Mouse (Mus musculus): ENCODE measurements at regions not wholly inside any gene's neighbourhood (a gene's known extent, or its start where the extent isn't known, plus 50 kb on each side); places are given as distances from the start of the nearest gene placed in this dataset.
A peak's percentile ranks its signal among the peaks of the same experiment; 100 is the strongest.

GRCm38 (mm10) chr10:8968276-8968923 is 82.5 kb upstream of the Sash1 start:
- Histone ChIP-seq H3K36me3 (no peaks in the 10 kb centered on the region), H3K27ac (replicated peaks) (peak overlapping the region; percentile 42), H3K4me3 (no peak overlapping the region), H3K9ac (no peak overlapping the region), H3K9me3 (no peaks in the 10 kb centered on the region), H3K27me3 (no peaks in the 10 kb centered on the region), H3K4me1 (replicated peaks) (peaks cover 15% of the 10 kb centered on the region), H3K4me2 (no peak overlapping the region)
- ATAC-seq (ENCODE audit: low read depth) = 0 out of 2 replicates have a peak, but pooled peaks have one; percentile 28
- 46% methylated on average over 8 of the region's 8 CpGs for WGBS

- WGBS = 78% methylated on average over 5 of the region's 5 CpGs
- no peaks in the 10 kb centered on the region for H3K27me3 ChIP-seq
- peaks cover 11% of the 10 kb centered on the region for H3K4me1 ChIP-seq (replicated peaks)
- H3K9ac ChIP-seq = no peak overlapping the region
- no peaks in the 10 kb centered on the region for H3K9me3 ChIP-seq
- no peaks in the 10 kb centered on the region for H3K36me3 ChIP-seq
- no peak overlapping the region for H3K4me3 ChIP-seq
- ATAC-seq (ENCODE audit: low read depth) = no peak
- no peak overlapping the region for H3K4me2 ChIP-seq
- H3K27ac ChIP-seq (replicated peaks) = no peak overlapping the region
These were observed 77.1 kb upstream of the Sash1 start for GRCm38 (mm10) chr10:8962921-8963320.

GRCm38 (mm10) chr10:8960964-8961675 is 75.2 kb upstream of the Sash1 start:
- no peak for ATAC-seq (ENCODE audit: low read depth)
- peak overlapping the region; percentile 42; the same call in 1 of the 2 replicates for H3K27ac ChIP-seq (replicated peaks)
- H3K27me3 ChIP-seq = no peaks in the 10 kb centered on the region
- H3K9me3 ChIP-seq = no peaks in the 10 kb centered on the region
- no peaks in the 10 kb centered on the region for H3K36me3 ChIP-seq
- peaks cover 11% of the 10 kb centered on the region; the same call in 1 of the 2 replicates for H3K4me1 ChIP-seq (replicated peaks)
- no peak overlapping the region for H3K9ac ChIP-seq
- no peak overlapping the region for H3K4me2 ChIP-seq
- H3K4me3 ChIP-seq = no peak overlapping the region
- 56% methylated on average over 10 of the region's 10 CpGs for WGBS

- H3K4me2 ChIP-seq = no peak overlapping the region
- H3K27me3 ChIP-seq = no peaks in the 10 kb centered on the region
- ATAC-seq (ENCODE audit: low read depth) = no peak
- no peaks in the 10 kb centered on the region for H3K9me3 ChIP-seq
- peaks cover 17% of the 10 kb centered on the region for H3K4me1 ChIP-seq (replicated peaks)
- H3K4me3 ChIP-seq = no peak overlapping the region
- H3K9ac ChIP-seq = no peak overlapping the region
- peak overlapping the region; percentile 42; the same call in 1 of the 2 replicates for H3K27ac ChIP-seq (replicated peaks)
- H3K36me3 ChIP-seq = no peaks in the 10 kb centered on the region
- 81% methylated on average over 9 of the region's 9 CpGs for WGBS
These were observed 74.5 kb upstream of the Sash1 start for GRCm38 (mm10) chr10:8960275-8960960.

- peak overlapping the region; percentile 46; the same call in 1 of the 2 replicates for H3K27ac ChIP-seq (replicated peaks)
- H3K4me1 ChIP-seq (replicated peaks) = peaks cover 16% of the 10 kb centered on the region
- H3K4me2 ChIP-seq = no peak overlapping the region
- ATAC-seq (ENCODE audit: low read depth) = peak; percentile 52; the same call in 1 of the 2 replicates
- no peaks in the 10 kb centered on the region for H3K36me3 ChIP-seq
- no peak overlapping the region for H3K4me3 ChIP-seq
- 45% methylated on average over 6 of the region's 6 CpGs for WGBS
- H3K27me3 ChIP-seq = no peaks in the 10 kb centered on the region
- no peaks in the 10 kb centered on the region for H3K9me3 ChIP-seq
- no peak overlapping the region for H3K9ac ChIP-seq
These were observed 69.8 kb upstream of the Sash1 start for GRCm38 (mm10) chr10:8955499-8956211.

GRCm38 (mm10) chr10:8954003-8954402 is 68.1 kb upstream of the Sash1 start:
- 83% methylated on average over 4 of the region's 4 CpGs for WGBS
- Histone ChIP-seq H3K9me3 (no peaks in the 10 kb centered on the region), H3K36me3 (no peaks in the 10 kb centered on the region), H3K4me3 (no peak overlapping the region), H3K4me1 (replicated peaks) (peaks cover 15% of the 10 kb centered on the region), H3K9ac (no peak overlapping the region), H3K27me3 (no peaks in the 10 kb centered on the region), H3K4me2 (no peak overlapping the region), H3K27ac (replicated peaks) (no peak overlapping the region)
- ATAC-seq (ENCODE audit: low read depth) = no peak

GRCm38 (mm10) chr10:8952922-8953321 is 67.1 kb upstream of the Sash1 start:
- H3K27ac ChIP-seq (replicated peaks) = no peak overlapping the region

GRCm38 (mm10) chr10:8951937-8952336 is 66.1 kb upstream of the Sash1 start:
- Histone ChIP-seq H3K4me2 (no peak overlapping the region), H3K27me3 (no peaks in the 10 kb centered on the region), H3K9ac (no peak overlapping the region), H3K4me3 (no peak overlapping the region), H3K27ac (replicated peaks) (no peak overlapping the region), H3K9me3 (no peaks in the 10 kb centered on the region), H3K4me1 (replicated peaks) (peaks cover 15% of the 10 kb centered on the region), H3K36me3 (no peaks in the 10 kb centered on the region)
- ATAC-seq (ENCODE audit: low read depth) = no peak
- 93% methylated on average over 3 of the region's 3 CpGs for WGBS

More at GRCm38 (mm10) chr10:8952922-8953321, 67.1 kb upstream of the Sash1 start:
- Histone ChIP-seq H3K9ac (no peak overlapping the region), H3K9me3 (no peaks in the 10 kb centered on the region), H3K4me1 (replicated peaks) (peaks cover 15% of the 10 kb centered on the region), H3K36me3 (no peaks in the 10 kb centered on the region), H3K27me3 (no peaks in the 10 kb centered on the region), H3K4me3 (no peak overlapping the region), H3K4me2 (no peak overlapping the region)
- ATAC-seq (ENCODE audit: low read depth) = no peak
- 83% methylated on average over 5 of the region's 5 CpGs for WGBS

- H3K4me2 ChIP-seq = no peak overlapping the region
- ATAC-seq (ENCODE audit: low read depth) = no peak
- peaks cover 15% of the 10 kb centered on the region for H3K4me1 ChIP-seq (replicated peaks)
- no peaks in the 10 kb centered on the region for H3K27me3 ChIP-seq
- no peak overlapping the region for H3K27ac ChIP-seq (replicated peaks)
- no peaks in the 10 kb centered on the region for H3K9me3 ChIP-seq
- H3K9ac ChIP-seq = no peak overlapping the region
- no peaks in the 10 kb centered on the region for H3K36me3 ChIP-seq
- 59% methylated on average over 10 of the region's 10 CpGs for WGBS
- H3K4me3 ChIP-seq = no peak overlapping the region
These were observed 65.5 kb upstream of the Sash1 start for GRCm38 (mm10) chr10:8951236-8951825.

GRCm38 (mm10) chr10:8948227-8948626 is 62.4 kb upstream of the Sash1 start:
- no peaks in the 10 kb centered on the region for H3K27me3 ChIP-seq
- peaks cover 9% of the 10 kb centered on the region for H3K4me1 ChIP-seq (replicated peaks)
- no peaks in the 10 kb centered on the region for H3K36me3 ChIP-seq
- H3K9ac ChIP-seq = no peak overlapping the region
- H3K27ac ChIP-seq (replicated peaks) = no peak overlapping the region
- H3K4me2 ChIP-seq = no peak overlapping the region
- WGBS = 82% methylated on average over 3 of the region's 3 CpGs
- H3K4me3 ChIP-seq = no peak overlapping the region
- ATAC-seq (ENCODE audit: low read depth) = no peak
- H3K9me3 ChIP-seq = no peaks in the 10 kb centered on the region

GRCm38 (mm10) chr10:8945195-8945751 is 59.4 kb upstream of the Sash1 start:
- H3K27ac ChIP-seq (replicated peaks) = no peak overlapping the region
- H3K9me3 ChIP-seq = no peaks in the 10 kb centered on the region
- 61% methylated on average over 17 of the region's 17 CpGs for WGBS
- peak overlapping the region; percentile 11; the same call in 1 of the 2 replicates for H3K4me2 ChIP-seq
- no peaks in the 10 kb centered on the region for H3K27me3 ChIP-seq
- H3K4me3 ChIP-seq = no peak overlapping the region
- H3K9ac ChIP-seq = 0 out of 2 replicates have a peak overlapping the region, but pooled peaks have one; percentile 31
- no peaks in the 10 kb centered on the region for H3K36me3 ChIP-seq
- no peaks in the 10 kb centered on the region for H3K4me1 ChIP-seq (replicated peaks)
- no peak for ATAC-seq (ENCODE audit: low read depth)

Data from neural tube, embryonic 13.5 days (tissue).